Mouse (Mus musculus): ENCODE results near the gene Npas3.

Gene Npas3

DNA sequence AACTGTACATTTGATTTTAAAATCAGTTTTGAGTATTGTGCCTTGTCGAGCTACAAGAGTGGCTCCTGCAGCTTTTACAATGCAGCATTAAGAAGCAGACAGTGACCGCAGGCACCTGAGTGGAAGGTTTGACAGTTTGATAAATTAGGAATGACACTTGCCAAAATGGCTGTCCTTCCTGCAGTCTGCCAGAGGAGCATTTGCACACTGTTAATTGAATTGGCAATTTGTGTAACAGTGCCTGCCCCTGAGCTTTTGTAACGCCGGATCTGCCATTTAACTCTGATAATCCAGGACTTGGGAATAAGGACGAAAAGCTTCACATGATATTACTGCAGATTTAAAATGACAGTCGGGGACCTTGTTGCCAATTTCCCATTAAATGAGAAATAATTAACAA, 357.2 kb downstream of the Npas3 start:
- DNase-seq: no peak

DNA sequence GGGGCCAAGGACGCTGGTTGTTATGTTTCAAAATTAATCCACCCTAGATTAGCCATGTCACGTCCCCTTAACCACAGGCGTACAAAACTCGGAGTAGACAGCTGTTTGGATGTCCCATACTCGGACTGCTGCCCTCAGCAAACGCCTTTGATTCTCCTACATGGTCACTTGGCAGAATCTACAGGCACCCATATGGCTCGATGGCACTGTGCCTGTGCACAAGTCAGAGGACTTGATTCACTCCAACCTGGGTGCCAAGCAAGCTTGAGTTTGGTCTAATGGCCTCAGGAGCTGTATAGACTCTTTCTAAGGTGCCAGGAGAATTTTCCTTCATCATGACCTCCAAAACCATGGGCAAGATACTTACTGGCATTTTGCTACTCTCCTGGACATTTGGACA, 363.6 kb downstream of the Npas3 start:
- no peak for DNase-seq

DNA sequence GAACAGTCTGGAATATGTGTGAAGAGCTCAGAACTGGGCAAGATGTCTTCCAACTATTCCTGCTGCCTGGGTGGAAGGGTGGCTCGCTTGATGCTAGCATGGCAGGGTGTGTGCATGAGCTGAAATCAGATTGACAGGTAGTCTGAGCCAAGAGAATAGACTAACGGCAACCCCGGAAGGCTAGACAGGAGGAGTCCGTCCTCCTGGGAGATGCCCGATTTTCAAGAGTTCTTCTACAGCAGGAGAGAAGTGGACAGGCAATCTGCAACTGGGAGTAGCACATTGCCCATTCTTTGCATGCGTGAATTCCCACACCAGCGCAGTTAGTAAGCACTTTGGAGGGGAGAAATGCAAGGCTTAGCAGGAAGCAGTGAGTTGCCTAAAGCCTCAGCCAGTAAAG, 372.8 kb downstream of the Npas3 start:
- DNase-seq: no peak

DNA sequence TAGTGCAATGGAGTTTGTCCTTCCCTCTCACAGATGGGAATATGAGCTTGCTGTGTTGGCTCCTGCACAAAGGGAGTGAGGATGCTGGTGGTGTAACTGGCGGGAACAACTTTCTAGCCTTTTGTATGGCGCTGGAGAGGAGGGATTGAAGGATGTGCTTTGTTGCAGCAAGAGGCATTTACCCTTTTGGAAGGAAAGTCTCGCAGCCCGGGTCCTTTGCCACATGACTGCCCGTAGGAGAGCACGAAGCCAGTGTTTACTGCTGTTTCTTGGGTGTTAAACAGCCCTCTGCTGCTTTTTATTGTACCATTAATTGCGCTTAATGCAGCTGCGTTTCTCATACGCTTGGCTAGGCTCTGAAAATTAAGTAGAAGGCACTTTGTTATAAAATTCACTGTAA, 375.3 kb downstream of the Npas3 start:
- DNase-seq: no peak

DNA sequence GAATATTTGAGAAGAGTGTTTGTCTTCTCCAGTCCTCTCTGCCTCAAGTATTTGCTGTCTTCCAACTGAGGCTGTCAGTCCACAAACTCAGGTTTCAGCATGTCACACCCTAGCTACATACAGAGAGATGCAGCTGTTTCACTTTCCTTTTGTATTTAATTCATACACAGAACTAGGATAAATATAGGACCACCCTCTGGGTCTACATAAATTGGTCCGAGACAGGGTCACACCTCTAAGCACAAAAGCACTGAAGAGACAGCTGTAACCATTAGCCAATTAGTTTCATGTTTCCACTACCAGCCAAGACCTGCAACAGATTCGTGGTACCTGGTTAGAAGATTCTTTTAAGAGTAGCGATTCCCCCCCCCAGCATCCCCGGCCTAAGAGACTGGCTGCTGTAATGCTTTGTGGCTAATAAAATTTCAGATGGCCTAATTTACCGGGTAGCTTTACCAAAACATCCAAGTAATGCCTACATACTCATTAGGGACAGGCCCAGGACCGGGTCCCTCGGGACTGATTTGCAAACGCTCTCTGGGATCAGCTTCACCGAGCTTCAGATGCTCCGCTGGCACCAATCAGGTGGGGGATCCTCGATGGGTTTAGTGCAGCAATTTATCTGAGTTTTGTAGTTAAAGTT, 376.0 kb downstream of the Npas3 start:
- DNase-seq: no peak

DNA sequence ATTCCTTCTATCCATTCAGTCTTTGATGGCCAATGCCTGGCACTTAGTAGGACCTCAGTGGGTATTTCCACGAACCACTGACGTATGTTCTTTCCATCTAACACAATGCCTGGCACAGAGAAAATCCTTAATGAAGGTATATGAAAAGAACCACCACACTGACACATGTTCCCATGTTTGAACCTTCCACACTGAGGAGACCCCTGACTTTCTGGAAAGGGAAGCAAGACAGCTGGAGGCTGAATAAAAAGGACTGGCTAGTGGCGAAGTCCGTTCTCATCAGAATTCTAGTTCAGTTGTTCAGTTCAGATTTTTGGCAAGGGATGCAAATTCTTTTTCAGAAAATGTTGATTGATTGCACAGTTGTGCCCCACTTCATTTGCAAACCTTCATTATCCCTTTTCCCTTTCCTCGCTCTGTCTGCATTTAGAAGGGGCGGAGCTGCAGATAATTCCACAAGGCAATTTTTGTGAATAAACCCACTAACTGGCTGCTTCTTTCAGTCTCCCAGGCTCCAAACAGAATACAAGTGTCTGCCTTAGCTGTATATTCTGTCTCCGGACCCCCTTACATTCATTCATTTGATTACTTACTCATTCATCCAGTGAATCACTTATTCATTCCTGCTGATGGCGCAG, 381.1 kb downstream of the Npas3 start:
- no peak for DNase-seq

DNA sequence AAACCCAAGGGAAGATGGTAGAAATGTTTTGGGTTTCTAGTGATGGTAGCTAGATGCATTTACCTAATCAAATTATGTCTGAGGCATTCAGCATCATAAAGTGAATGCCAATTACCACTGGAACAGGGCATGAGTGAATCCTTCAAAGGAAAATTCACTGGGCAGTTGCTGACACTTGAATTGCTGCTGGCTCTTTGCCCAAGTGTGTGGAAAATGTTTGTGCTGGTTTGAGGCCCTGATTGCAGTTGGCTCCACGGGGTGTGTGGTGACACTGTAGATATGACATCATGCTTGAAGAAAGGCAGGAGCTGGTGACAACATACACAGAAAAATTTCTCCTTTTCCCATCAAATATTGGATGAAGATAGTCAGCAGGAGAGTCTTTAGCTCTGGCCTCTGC, 382.1 kb downstream of the Npas3 start:
- DNase-seq: no peak

DNA sequence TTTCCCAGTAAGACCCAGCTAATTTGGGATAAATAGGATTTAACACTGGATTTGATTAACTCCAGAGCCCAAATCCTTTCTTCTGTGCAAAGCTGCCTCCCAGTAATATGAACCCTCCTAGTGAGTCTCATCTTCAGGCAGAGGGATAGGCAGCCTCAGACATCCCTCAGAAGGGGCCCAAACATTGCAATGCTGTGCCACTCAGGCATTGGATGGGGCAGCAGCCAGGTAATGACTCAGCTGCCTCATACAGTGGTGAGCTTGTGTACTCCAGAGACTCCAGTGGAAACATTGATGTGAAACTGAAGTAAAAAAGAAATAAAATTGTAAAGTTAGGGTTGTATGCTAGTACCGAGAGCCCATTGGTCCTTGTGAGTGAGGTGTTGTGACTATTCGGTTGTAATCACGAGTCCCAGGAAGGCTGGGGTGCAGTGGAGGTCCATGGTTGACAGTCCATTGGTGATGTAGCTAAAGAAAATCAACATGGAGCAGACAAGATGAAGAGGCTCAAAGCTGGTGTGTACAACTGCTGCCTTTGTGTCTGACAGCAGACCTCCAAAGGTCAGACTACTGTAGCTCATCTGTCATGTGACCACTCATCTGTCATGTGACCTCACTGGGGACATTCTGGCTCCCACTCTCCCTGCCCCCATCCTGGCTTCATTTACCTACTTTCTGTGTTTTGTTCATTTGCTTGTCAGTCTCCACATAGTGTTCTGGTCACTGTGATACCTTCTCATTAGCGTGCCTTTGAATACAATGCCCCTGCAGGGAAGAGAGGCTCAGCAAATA, 383.0 kb downstream of the Npas3 start:
- DNase-seq: no peak

DNA sequence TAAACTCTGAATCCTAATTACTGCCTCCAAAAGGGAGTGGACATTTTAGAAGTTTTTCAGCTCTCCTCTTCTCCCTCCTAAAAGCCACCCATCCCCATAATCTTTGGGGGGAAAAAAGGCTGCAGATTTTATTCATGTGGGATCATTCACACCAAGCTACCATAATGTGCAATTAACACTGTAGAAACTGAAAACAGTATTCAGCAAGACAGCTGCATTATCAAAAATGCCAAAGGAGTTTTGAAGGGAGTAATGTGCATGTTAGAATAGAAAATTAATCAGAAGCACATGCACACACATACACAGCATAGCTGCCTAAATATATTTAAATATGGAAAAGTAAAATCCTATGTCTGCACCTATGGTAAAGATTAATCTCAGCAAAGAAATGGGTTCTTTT, 390.1 kb downstream of the Npas3 start:
- no peak for DNase-seq

DNA sequence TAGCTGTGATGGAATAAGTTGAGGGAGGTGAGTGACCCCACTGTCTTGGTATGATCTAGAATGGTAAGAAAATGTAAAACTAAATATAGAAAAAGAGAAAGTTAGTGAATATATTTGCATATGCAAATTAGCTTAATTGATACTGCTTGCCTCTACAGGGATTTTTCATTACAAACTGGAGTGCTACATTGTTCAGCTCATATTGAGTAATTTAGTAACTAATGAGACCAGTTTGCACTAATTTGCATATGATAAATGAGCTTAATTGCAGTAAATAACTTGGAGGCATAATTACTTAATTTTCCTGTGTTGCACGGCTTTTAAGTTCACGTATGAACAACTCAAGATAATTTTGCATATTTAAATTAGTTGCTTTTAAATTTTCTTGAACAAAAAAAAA, 398.8 kb downstream of the Npas3 start:
- DNase-seq: no peak

DNA sequence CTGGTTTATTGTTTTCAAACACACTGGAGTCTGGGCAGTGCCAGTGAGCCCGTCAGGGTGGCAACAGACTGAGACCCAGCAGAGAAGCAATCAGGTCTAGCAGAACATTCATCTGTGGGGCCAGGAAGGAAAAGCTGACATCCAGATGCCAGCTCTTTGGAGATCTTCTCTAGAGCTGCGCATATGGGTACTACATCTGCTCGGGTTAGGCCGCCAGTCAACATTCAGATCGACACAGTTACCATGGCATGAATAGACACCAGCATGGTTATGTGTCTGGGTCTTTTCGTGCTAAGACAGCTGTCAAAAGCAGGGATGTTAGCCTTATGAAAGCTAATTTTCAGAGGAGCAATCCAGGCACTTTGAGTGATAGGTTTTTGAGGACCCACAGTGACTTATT, 407.8 kb downstream of the Npas3 start:
- no peak for DNase-seq

DNA sequence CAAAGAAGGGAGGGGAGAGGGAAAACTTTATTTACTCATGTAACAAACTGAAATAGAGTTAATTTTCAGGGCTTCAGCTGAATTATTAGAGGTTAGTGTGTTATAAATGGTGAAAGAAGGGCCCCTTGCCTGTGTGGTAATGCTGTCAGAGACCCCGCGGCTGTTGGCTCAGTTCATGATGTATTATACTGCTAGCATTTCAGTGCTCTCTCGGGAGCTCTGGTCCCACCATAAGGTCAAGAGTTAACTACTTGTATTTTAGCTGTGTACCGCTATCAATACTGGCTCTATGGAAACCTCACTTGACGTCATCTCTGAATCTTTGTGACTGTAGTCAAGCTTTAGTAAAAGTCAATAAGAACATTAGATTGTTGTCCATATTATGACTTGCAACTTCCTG, 415.6 kb downstream of the Npas3 start:
- DNase-seq: no peak

DNA sequence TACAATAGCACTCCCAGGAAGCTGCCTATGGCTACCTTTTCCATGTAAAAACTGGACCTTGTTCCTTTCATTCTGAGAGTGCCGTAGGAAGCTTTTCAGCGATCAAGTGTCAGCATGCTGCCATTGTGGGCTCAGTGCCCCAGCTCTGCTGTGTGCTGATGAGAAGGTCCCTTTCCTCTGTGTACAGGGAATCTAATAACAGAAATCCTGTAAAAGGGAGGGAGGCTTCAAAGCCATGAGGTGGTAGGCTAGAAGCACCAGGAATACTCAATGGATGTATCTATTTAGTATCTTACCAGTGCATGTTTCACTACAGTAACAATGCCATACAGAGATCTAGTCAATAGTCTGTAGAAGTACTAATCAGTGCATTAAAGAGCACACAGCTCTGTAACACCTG, 423.4 kb downstream of the Npas3 start:
- no peak for DNase-seq

DNA sequence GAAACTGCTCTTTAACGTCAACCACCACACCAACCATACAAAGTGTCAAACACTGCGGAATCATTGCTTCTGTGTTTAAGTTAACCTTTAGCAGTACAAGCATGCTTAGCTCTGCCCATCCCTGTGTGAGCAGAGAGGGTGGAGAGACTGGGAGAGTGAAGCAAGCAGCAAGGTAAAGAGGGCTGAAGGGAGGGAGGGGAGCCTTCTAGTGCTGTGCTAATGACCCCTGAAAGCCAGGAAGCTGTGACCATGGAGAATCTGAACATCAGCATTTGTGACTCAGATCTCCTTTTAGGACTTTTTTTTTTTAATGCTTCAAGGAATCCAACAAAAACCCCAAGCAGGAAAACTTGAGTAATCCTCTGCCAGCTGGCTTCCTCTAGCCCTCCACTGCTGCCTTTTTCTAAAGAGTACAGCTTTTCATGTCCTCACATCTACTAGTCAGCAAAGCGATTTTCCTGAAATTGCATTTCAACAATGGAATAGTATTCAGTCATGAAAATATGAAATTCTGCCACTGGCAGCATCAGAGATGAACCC, 428.7 kb downstream of the Npas3 start:
- DNase-seq: no peak

DNA sequence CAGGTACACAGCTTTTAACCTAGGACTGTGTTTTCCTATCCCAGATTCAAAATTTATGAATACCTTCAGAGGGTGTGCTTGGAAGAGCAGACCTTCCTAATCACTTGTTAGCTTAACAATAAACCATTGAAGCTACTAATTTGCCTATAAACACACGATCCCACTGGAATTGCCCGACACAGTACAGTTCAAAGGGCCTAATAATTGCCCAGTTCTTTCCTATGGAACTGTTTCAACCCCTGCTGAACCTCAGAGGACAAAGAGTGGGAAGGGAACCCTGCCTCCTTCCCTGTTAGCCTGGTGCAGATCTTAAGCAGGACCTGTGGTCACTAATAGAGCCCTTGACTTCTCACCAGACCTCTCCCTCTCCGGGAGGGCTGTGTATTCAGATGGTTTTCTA, 429.7 kb downstream of the Npas3 start:
- DNase-seq: no peak

DNA sequence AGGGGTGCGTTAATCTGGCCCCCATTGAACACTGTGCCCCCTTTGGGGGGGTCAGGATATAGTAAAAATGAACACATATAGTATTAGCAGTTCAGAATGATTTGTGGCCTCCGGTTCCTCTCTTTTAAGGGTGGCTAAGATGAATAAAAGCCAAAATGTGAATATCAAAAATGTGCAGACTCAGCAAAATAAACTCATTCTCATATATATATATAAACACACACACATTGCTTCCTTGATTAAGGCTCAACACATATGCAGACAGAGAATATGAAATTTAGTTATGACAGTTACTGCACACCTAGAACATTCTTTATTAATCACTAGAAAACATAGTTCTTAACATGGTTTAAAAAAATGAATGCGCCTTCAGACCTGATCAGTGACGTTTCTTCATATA, 430.7 kb downstream of the Npas3 start:
- DNase-seq: no peak

DNA sequence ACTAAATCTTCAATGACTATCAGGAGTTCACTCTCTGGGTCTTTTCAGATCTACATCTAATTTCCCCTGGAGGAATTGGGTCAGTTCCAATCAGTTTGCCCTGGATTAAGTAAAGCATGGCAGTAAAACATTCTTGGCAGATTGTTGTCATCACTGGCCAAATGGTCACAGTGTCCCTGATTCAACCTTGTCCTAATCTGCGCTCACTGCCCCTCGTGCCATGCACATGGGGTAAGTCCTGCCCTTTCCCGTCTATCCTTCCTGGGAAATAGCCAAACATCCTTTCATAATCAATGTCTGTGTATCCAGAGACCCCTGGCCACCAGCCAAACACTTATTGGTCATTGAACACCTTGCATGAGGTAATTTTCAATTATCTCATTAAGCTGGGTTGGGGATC, 432.0 kb downstream of the Npas3 start:
- no peak for DNase-seq

DNA sequence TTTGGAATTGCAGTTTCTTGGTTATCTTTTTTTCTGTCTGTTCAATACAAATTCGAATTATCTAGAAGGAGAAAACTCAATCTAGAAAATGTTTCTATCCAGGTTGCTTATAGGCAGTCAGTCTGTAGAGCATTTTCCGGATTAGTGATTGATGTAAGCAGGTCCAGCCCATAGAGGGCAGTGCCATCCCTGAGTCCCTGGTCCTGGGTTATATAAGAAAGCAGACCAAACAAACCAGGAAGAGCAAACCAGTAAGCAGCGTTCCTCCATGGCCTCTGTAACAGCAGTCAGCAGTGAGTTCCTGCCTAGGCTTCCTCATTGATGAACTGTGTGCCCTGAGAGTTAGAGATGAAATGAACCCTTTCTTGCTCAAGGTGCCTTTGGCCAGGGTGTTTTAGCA, 433.6 kb downstream of the Npas3 start:
- DNase-seq: no peak

DNA sequence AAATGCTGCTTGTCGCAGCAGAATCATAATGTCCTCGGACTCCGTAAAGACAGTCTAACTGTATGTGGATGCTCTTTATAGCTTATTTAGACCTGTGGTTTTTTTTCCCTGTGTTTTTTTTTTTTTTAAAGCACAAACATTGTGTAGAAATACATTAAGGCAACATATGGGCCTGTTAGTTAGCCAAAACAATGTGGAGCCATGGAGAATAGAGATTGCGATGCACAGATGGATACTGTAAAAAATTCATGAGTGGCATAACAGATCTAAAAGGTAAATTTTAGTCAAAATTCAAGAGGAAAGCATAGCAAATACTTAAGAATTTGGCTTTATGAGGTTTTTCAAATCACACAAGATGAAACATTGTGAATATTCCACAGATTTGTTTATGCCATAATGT, 444.0 kb downstream of the Npas3 start:
- DNase-seq: no peak

DNA sequence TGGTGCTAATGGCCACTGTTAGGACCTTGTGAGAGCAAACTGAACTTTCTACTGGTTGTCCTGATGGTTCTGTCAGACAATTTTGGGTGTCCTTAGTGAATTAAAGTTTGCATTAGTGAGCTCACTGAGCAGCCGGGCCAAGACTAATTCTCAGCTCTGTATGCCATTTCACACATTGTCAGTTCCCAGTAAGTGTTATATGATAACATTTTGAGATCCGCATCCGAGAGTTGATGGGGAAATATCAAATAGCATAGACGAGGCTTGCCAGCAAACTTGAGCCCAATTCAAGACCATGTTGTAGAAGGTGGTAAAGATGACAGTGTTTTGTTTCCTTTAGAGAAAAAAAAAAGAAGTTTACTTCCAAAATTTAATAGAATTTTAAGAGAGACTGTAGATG, 445.9 kb downstream of the Npas3 start:
- DNase-seq: no peak

DNA sequence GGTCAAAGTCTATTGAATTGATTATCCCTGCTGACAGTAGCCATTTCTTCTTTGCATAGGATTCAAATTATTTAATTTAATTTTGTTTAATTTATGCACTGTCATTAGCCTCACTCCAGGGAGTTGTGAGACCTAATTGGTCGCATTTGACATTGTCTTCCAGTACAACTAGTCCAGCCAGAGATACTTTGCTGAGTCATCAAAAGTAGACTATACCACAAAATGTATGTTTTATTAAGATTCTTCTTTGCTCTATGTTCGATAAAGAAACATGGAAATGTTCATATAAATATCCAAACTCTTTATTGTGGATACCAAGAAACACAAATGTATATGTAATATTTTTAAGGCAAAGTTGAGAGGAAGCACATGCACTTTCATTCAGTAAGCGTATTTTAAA, 446.8 kb downstream of the Npas3 start:
- no peak for DNase-seq

DNA sequence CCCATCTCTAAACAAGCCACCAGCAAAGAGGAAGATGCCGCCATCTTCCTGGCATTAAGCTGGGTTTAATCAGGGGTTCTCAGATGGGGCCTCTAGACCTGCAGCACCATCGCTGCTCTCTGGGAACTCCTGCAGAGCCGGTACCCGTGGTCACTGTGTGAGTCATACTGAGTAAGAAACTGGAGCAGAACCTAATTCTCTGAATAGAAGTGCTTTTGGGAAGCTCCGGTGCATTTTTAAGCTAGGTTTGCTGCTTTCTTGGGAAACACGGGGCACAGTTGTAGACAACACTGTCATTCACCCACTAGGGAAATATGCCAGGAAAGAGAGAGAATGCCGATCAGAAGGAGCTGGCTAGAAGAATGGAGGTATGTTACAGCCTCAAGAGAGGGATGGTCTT, 449.2 kb downstream of the Npas3 start:
- DNase-seq: no peak

DNA sequence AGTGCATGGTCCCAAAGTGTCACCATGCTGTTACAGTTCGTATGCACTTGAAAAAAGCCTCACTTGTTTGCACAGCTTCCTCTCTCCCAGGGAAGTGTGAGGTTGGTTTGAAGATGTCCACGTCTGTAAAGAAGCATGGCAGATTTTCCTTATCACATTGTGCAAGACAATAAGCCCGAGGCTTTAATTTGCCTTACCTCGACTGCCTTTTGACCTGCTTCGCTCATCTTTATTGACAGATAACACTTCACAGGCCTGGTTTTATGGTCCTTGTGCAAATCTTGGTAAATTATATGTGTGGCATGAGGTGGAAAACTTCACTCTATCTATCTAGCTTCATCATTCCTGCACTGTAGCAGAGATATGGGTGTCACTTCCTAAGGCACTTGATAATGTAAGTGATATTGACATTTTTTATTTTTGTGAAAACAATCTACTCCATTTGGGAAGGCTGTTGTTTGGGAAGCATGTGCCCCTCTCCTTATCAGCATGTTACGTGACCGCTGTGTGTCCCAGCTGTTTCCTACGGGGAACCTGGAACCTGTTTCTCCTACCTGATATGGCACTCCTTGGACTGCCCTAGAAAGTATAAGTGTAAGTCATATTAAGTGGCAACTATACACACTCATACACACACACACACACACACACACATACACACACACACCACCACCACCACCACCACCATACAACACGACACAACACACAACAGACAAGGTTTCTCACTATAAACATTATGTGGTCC, 450.2 kb downstream of the Npas3 start:
- no peak for DNase-seq

Measured in liver (tissue).